Mouse (Mus musculus): ENCODE data around the gene Ndufa11. TPM values are rescaled to one million over a fixed set of nuclear protein-coding genes. Genes with fewer than 3 reads are reported as not detected.

Ndufa11 gene
- total and polyA plus RNA-seq, 2 experiments from 2014 or later, result 501 to 728 TPM

- TF ChIP-seq CTCF (IDR thresholded peaks at IDR 0.05; ENCODE audit: low read depth), result no peak
- peaks cover 45% of the 10 kb centered on the region for H3K27me3 ChIP-seq (ENCODE audit: insufficient read depth, low read length)
- peaks cover 8% of the 10 kb centered on the region for H3K4me1 ChIP-seq (ENCODE audit: insufficient read depth, low read length)
- ATAC-seq (peak; percentile 11; the same call in 1 of the 2 replicates), DNase-seq (ENCODE audit: low spot score) (peak; percentile 64)
- peak within 1 kb of the TSS; percentile 81 for H3K4me2 ChIP-seq (ENCODE audit: low read depth, low read length)
- 2% methylated on average over 41 of the region's 48 CpGs for WGBS
- H3K27ac ChIP-seq, result no peak within 1 kb of the TSS
- no peaks in the 10 kb centered on the region for H3K36me3 ChIP-seq (ENCODE audit: insufficient read depth, low read length)
- H3K4me3 ChIP-seq (ENCODE audit: low read length), result peak within 1 kb of the TSS; percentile 43
- H3K9ac ChIP-seq (replicated peaks; ENCODE audit: low read length), result peak within 1 kb of the TSS; percentile 30
- H3K9me3 ChIP-seq (ENCODE audit: low read length), result no peaks in the 10 kb centered on the region
These were observed 40.0 kb downstream of the Ndufa11 start, which contains the start of gene Nrtn for GRCm38 (mm10) chr17:56757416-56758123. Gene Nrtn, minus strand, starts transcription at chr17:56757530.

GRCm38 (mm10) chr17:56758132-56758531 lies 40.6 kb downstream of the Ndufa11 start:
- no peak for ATAC-seq
- peaks cover 44% of the 10 kb centered on the region for H3K27me3 ChIP-seq (ENCODE audit: insufficient read depth, low read length)
- TF ChIP-seq CTCF (IDR thresholded peaks at IDR 0.05; ENCODE audit: low read depth), result peak; percentile 49
- H3K36me3 ChIP-seq (ENCODE audit: insufficient read depth, low read length), result no peaks in the 10 kb centered on the region
- H3K4me2 ChIP-seq (ENCODE audit: low read depth, low read length), result peak overlapping the region; percentile 81; the same call in 1 of the 2 replicates
- H3K9ac ChIP-seq (replicated peaks; ENCODE audit: low read length), result no peak overlapping the region
- H3K9me3 ChIP-seq (ENCODE audit: low read length), result no peaks in the 10 kb centered on the region
- peaks cover 14% of the 10 kb centered on the region for H3K4me1 ChIP-seq (ENCODE audit: insufficient read depth, low read length)
- no peak overlapping the region for H3K4me3 ChIP-seq (ENCODE audit: low read length)
- peak; percentile 65 for DNase-seq (ENCODE audit: low spot score)
- H3K27ac ChIP-seq, result no peak overlapping the region
- WGBS, result 10% methylated on average over 12 of the region's 12 CpGs

GRCm38 (mm10) chr17:56759261-56759660 lies 41.7 kb downstream of the Ndufa11 start:
- Histone ChIP-seq H3K4me3 (ENCODE audit: low read length) (no peak overlapping the region), H3K4me2 (ENCODE audit: low read depth, low read length) (no peak overlapping the region), H3K27ac (no peak overlapping the region), H3K27me3 (ENCODE audit: insufficient read depth, low read length) (peaks cover 34% of the 10 kb centered on the region), H3K9me3 (ENCODE audit: low read length) (no peaks in the 10 kb centered on the region), H3K36me3 (ENCODE audit: insufficient read depth, low read length) (no peaks in the 10 kb centered on the region), H3K4me1 (ENCODE audit: insufficient read depth, low read length) (peaks cover 15% of the 10 kb centered on the region), H3K9ac (replicated peaks; ENCODE audit: low read length) (no peak overlapping the region)
- no peak for TF ChIP-seq CTCF (IDR thresholded peaks at IDR 0.05; ENCODE audit: low read depth)
- ATAC-seq (no peak), DNase-seq (ENCODE audit: low spot score) (no peak)
- 35% methylated on average over 7 of the region's 7 CpGs for WGBS

- Histone ChIP-seq H3K4me1 (ENCODE audit: insufficient read depth, low read length) (peaks cover 20% of the 10 kb centered on the region), H3K36me3 (ENCODE audit: insufficient read depth, low read length) (no peaks in the 10 kb centered on the region), H3K4me2 (ENCODE audit: low read depth, low read length) (no peak overlapping the region), H3K27me3 (ENCODE audit: insufficient read depth, low read length) (peaks cover 16% of the 10 kb centered on the region), H3K9ac (replicated peaks; ENCODE audit: low read length) (no peak overlapping the region), H3K9me3 (ENCODE audit: low read length) (no peaks in the 10 kb centered on the region), H3K4me3 (ENCODE audit: low read length) (no peak overlapping the region), H3K27ac (no peak overlapping the region)
- ATAC-seq, result no peak
- no peak for TF ChIP-seq CTCF (IDR thresholded peaks at IDR 0.05; ENCODE audit: low read depth)
- 53% methylated on average over 3 of the region's 3 CpGs for WGBS
- DNase-seq (ENCODE audit: low spot score), result peak; percentile 4
These were observed 43.5 kb downstream of the Ndufa11 start for GRCm38 (mm10) chr17:56761077-56761476.

GRCm38 (mm10) chr17:56761991-56762410 lies 44.4 kb downstream of the Ndufa11 start:
- no peak; the same call in 1 of the 2 replicates for TF ChIP-seq CTCF (IDR thresholded peaks at IDR 0.05; ENCODE audit: low read depth)

GRCm38 (mm10) chr17:56762769-56763731 lies 45.5 kb downstream of the Ndufa11 start:
- peak; percentile 72 for DNase-seq (ENCODE audit: low spot score)
- peaks cover 10% of the 10 kb centered on the region; the same call in 1 of the 2 replicates for H3K36me3 ChIP-seq (ENCODE audit: insufficient read depth, low read length)
- peaks cover 13% of the 10 kb centered on the region; the same call in 1 of the 2 replicates for H3K4me1 ChIP-seq (ENCODE audit: insufficient read depth, low read length)
- ATAC-seq, result no peak
- no peak overlapping the region; the same call in 1 of the 2 replicates for H3K9ac ChIP-seq (replicated peaks; ENCODE audit: low read length)
- peak overlapping the region; percentile 65; the same call in 1 of the 2 replicates for H3K4me2 ChIP-seq (ENCODE audit: low read depth, low read length)
- TF ChIP-seq CTCF (IDR thresholded peaks at IDR 0.05; ENCODE audit: low read depth), result peak; percentile 99
- WGBS, result 44% methylated on average over 27 of the region's 27 CpGs
- no peaks in the 10 kb centered on the region for H3K9me3 ChIP-seq (ENCODE audit: low read length)
- no peak overlapping the region for H3K4me3 ChIP-seq (ENCODE audit: low read length)
- H3K27me3 ChIP-seq (ENCODE audit: insufficient read depth, low read length), result no peaks in the 10 kb centered on the region
- H3K27ac ChIP-seq, result peak overlapping the region; percentile 89; the same call in 1 of the 2 replicates

More at GRCm38 (mm10) chr17:56761991-56762410, 44.4 kb downstream of the Ndufa11 start:
- peaks cover 3% of the 10 kb centered on the region; the same call in 1 of the 2 replicates for H3K36me3 ChIP-seq (ENCODE audit: insufficient read depth, low read length)
- H3K9ac ChIP-seq (replicated peaks; ENCODE audit: low read length), result peak overlapping the region; percentile 43
- peak; percentile 41 for ATAC-seq
- peak; percentile 96 for DNase-seq (ENCODE audit: low spot score)
- H3K4me3 ChIP-seq (ENCODE audit: low read length), result peak overlapping the region; percentile 40
- H3K27me3 ChIP-seq (ENCODE audit: insufficient read depth, low read length), result peaks cover 8% of the 10 kb centered on the region
- WGBS, result 0% methylated on average over 26 of the region's 28 CpGs
- H3K4me2 ChIP-seq (ENCODE audit: low read depth, low read length), result peak overlapping the region; percentile 65
- H3K9me3 ChIP-seq (ENCODE audit: low read length), result no peaks in the 10 kb centered on the region
- peak overlapping the region; percentile 89 for H3K27ac ChIP-seq
- peaks cover 18% of the 10 kb centered on the region for H3K4me1 ChIP-seq (ENCODE audit: insufficient read depth, low read length)
